Comparison of ENCODE assay signal across 28 mouse cellular contexts in genomic region chr16:14501649-14502360, GRCm38 (mm10).
DNase-seq lines count a peak whose midpoint lies in the region; ATAC-seq and TF ChIP-seq lines count a peak whose summit lies in the region.
"Had no signal": no experiment of that assay in that cellular context is flagged by ENCODE, and none has a peak within 500 bp of the region (broad histone marks: within the 10 kb centered on the region; RNA-seq: fewer than 3 reads in every experiment).

No protein-coding gene starts in this region.

- no peak for TF ChIP-seq CTCF in brain, embryonic 14.5 days (IDR thresholded peaks at IDR 0.05; ENCODE audit: borderline replicate concordance, extremely low read depth, insufficient read depth, insufficient read length)

- TF ChIP-seq POLR2A in brain, embryonic 14.5 days (IDR thresholded peaks at IDR 0.05; ENCODE audit: borderline replicate concordance, extremely low read depth, insufficient read depth, insufficient read length, poor library complexity, severe bottlenecking): no peak

- H3K4me3 ChIP-seq in megakaryocyte, embryonic 14.5 days (replicated peaks): peak overlapping the region; percentile 25
- H3K4me3 ChIP-seq: erythroblast, embryonic 14.5 days; heart, adult 2 months; heart, embryonic 13.5 days; intestine, embryonic 15.5 days; layer of hippocampus, adult 2 months; left cerebral cortex, adult 2 months; limb, embryonic 12.5 days; liver, embryonic 15.5 days; neural tube, embryonic 13.5 days had no signal

- H3K36me3 ChIP-seq in megakaryocyte, embryonic 14.5 days (replicated peaks; ENCODE audit: low read length): no peaks in the 10 kb centered on the region
- H3K36me3 ChIP-seq: heart, embryonic 13.5 days; intestine, embryonic 15.5 days; limb, embryonic 12.5 days; liver, embryonic 15.5 days; neural tube, embryonic 13.5 days had no signal

- H3K27me3 ChIP-seq in megakaryocyte, embryonic 14.5 days (replicated peaks): peaks cover 5% of the 10 kb centered on the region
- H3K27me3 ChIP-seq: heart, embryonic 13.5 days; intestine, embryonic 15.5 days; limb, embryonic 12.5 days; liver, embryonic 15.5 days; neural tube, embryonic 13.5 days had no signal

- no peak for ATAC-seq in megakaryocyte, adult 5-6 weeks (ENCODE audit: poor library complexity, severe bottlenecking)
- ATAC-seq: activated CD4-positive, CD25-positive, alpha-beta regulatory T cell, adult 4 months; intestine, embryonic 15.5 days had no signal

- H3K9me3 ChIP-seq in megakaryocyte, embryonic 14.5 days: peaks cover 12% of the 10 kb centered on the region
- H3K9me3 ChIP-seq: heart, embryonic 13.5 days; intestine, embryonic 15.5 days; limb, embryonic 12.5 days; liver, embryonic 15.5 days; neural tube, embryonic 13.5 days had no signal

- DNase-seq in heart, adult 11 months: peak; percentile 75
- DNase-seq in heart, adult 9 months (ENCODE audit: low spot score in 2 of 2): no peak
- DNase-seq in R1 (ENCODE audit: low read depth, low spot score): peak; percentile 10
- DNase-seq in brain, embryonic 14.5 days (ENCODE audit: low read depth): peak; percentile 26
- DNase-seq: adrenal gland, adult 2 months; adrenal gland, postnatal 36 days; B cell, adult 2 months; cerebellum, adult 2 months; cerebellum, postnatal 14 days; gastrocnemius, postnatal 36 days; heart, adult 2 months; heart, postnatal 10 days; kidney, adult 2 months; kidney, postnatal 36 days; lung, embryonic 14.5 days; lung, postnatal 14 days; right cerebral cortex, postnatal 4 days had no signal

- H3K4me1 ChIP-seq in megakaryocyte, embryonic 14.5 days: no peaks in the 10 kb centered on the region
- H3K4me1 ChIP-seq: heart, embryonic 13.5 days; intestine, embryonic 15.5 days; limb, embryonic 12.5 days; liver, embryonic 15.5 days; neural tube, embryonic 13.5 days had no signal

Comparison
In these comparisons a context has a peak if more than half of its experiments do, and no peak if none do; other contexts are left out.
1. DNase-seq: peak in heart, adult 11 months (single experiment), R1 (single experiment) and brain, embryonic 14.5 days (single experiment); none in heart, adult 9 months (0 of 2).